Mouse (Mus musculus) hindbrain, embryonic 16.5 days (tissue): ENCODE results near the gene Camk2g. TPM values are rescaled to one million over a fixed set of nuclear protein-coding genes. Genes with fewer than 3 reads are reported as not detected.

Experiments used
- microRNA-seq: library from miRNA; unstranded; fragments of <30 nt; microRNA quantifications from one replicate; pipeline ENCODE4, GENCODE M21; 2017
- polyA plus RNA-seq: library from polyadenylated mRNA; unstranded; fragments of >200 nt; fragmentation: Nextera tagmentation; extraction: Ambion mirVana; gene quantifications from 2 replicates; pipeline ENCODE4 v1.2.1, GENCODE M21; 2015

The Camk2g gene
- polyA plus RNA-seq, 1 experiment from 2014 or later, result 241 TPM

Small RNAs within 50 kb of the gene (microRNA-seq; reads per million reads assigned to microRNA genes)
- gene Mir6946, result 1.9 reads per million

Other genes starting within 250 kb of the Camk2g start
- gene Ppp3cb, start 247.5 kb downstream of the Camk2g start, polyA plus RNA-seq, result 67.1 and 87.0 TPM in 2 replicates
- 8.7 and 10.6 TPM in 2 replicates for gene Usp54, start 153.0 kb downstream of the Camk2g start, polyA plus RNA-seq
- gene Myoz1, start 137.5 kb downstream of the Camk2g start, polyA plus RNA-seq, result 0.15 and 3.7 TPM in 2 replicates
- gene Synpo2l, start 125.7 kb downstream of the Camk2g start, polyA plus RNA-seq, result 0.23 and 1.6 TPM in 2 replicates
- 80.6 and 103 TPM in 2 replicates for gene Sec24c, start 119.8 kb downstream of the Camk2g start, polyA plus RNA-seq
- 29.1 and 30.1 TPM in 2 replicates for gene Fut11, start 99.1 kb downstream of the Camk2g start, polyA plus RNA-seq
- gene Chchd1, start 91.1 kb downstream of the Camk2g start, polyA plus RNA-seq, result 148 and 163 TPM in 2 replicates
- 36.1 and 42.2 TPM in 2 replicates for gene Zswim8, start 86.5 kb downstream of the Camk2g start, polyA plus RNA-seq
- 16.7 and 20.8 TPM in 2 replicates for gene Ndst2, start 59.5 kb downstream of the Camk2g start, polyA plus RNA-seq
- gene Plau, start 42.6 kb upstream of the Camk2g start, polyA plus RNA-seq, result 0.17 and 0.56 TPM in 2 replicates
- 14.8 and 20.6 TPM in 2 replicates for gene Vcl, start 135.3 kb upstream of the Camk2g start, polyA plus RNA-seq